Mouse (Mus musculus) ZHBTc4 (cell line): ENCODE data around the gene Edar.
"Not testable (repeated sequence)": the region's sequence is repeated elsewhere in the genome, so short reads cannot be mapped to it uniquely, and the experiment has no call there.

Experiments used
- DNase-seq: peaks from one replicate; pipeline ENCODE4 v3.0.0-alpha.2; 2011; ENCODE audit warnings: low read depth, low spot score

The Edar gene

GRCm38 (mm10) chr10:58675533-58675932, at the start of gene Edar:
Edar (minus strand) TSS chr10:58675654.
- DNase-seq = peak; percentile 91

- DNase-seq = not testable (repeated sequence)
These were observed 42.7 kb upstream of the Edar start, which contains the start of gene Gm17542 for GRCm38 (mm10) chr10:58718110-58718509. Gm17542 (minus strand) TSS chr10:58718210.

- DNase-seq = no peak
These were observed 39.3 kb upstream of the Edar start for GRCm38 (mm10) chr10:58714789-58715148.

- DNase-seq = peak; percentile 16
These were observed 38.7 kb upstream of the Edar start for GRCm38 (mm10) chr10:58713855-58714788.

GRCm38 (mm10) chr10:58713225-58713624, 37.8 kb upstream of the Edar start:
- DNase-seq = no peak

GRCm38 (mm10) chr10:58709021-58709420, 33.6 kb upstream of the Edar start:
- no peak for DNase-seq

- DNase-seq = no peak
These were observed 25.1 kb upstream of the Edar start for GRCm38 (mm10) chr10:58700578-58700977.

DNA sequence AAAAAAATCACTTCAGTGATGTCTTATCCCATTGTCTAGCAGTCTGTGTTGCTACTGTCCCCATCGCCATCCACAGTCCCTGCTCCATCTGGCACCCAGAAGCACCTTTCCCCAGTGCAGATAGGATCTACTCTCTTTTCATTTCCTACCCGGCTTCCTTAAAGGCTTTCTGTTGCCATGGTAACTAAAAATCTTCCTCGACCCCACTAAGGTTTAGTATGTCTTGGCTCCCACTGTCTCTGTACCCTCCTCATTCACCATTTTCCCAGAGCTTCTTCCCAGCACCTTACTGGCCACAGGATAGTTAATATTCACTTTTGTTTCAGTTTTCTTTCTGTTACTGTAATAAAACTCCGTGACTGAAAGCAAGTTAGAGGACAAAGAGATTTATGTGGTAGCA, 24.7 kb upstream of the Edar start:
- no peak for DNase-seq

DNA sequence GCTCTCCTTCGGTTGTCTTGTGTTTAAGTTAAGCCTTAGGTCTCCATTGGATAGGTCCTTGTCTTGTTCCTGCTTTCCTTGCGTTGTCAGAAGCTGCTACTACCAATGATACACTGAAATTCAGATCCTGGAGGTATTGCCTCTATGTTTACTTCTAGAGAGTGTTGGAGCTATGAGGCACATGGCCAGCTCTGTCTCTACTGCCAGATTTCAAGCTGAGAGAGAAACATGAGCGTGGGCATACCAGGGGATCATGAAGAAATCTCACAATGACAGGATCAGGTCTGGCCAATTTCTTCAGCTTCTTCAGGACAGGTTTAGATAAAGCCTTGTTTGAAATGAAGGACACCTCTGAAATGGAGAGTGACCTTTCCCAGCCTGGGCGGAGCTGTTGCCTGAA, 23.5 kb upstream of the Edar start:
- no peak for DNase-seq

GRCm38 (mm10) chr10:58691051-58691450, 15.6 kb upstream of the Edar start:
- DNase-seq = peak; percentile 29

- DNase-seq = no peak
These were observed 3.8 kb upstream of the Edar start for GRCm38 (mm10) chr10:58679298-58679697.

DNA sequence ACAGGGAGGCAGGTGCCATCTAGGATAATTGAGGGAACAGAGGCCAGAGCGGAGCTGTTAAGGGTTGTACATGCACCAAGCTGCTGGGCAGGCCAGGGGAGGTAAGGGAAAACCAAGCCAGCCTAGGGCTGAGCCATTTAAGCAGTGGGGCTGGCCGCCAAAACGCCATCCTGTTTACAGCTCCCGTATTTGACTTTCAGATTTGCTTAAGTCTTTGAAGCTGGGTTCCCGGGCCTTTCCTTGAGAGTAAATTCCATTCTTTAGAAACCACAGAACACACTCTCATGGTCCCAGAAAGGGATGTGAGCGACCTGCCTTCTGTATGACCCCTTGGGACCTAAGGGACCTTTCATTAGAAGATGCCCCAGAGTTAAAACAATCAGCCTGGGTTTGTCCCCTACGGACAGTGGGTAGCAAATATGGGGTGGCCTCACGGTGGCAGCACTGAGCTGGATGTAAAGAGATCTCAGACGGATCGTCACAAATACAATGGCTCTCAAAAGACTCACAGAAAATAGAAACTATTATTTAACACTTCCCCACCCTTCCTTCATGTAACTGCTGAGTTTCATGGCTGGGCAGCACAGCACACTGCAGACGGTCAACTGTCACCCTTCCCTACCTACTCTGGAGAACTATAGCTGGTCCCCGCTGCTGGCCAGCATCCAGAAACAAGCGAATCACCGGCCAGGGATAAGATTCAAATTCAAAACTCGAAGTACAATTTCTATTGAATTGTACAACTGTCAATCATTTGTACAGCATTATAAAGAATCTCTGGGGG, 2.0 kb downstream of the Edar start:
- peak; percentile 81 for DNase-seq

DNA sequence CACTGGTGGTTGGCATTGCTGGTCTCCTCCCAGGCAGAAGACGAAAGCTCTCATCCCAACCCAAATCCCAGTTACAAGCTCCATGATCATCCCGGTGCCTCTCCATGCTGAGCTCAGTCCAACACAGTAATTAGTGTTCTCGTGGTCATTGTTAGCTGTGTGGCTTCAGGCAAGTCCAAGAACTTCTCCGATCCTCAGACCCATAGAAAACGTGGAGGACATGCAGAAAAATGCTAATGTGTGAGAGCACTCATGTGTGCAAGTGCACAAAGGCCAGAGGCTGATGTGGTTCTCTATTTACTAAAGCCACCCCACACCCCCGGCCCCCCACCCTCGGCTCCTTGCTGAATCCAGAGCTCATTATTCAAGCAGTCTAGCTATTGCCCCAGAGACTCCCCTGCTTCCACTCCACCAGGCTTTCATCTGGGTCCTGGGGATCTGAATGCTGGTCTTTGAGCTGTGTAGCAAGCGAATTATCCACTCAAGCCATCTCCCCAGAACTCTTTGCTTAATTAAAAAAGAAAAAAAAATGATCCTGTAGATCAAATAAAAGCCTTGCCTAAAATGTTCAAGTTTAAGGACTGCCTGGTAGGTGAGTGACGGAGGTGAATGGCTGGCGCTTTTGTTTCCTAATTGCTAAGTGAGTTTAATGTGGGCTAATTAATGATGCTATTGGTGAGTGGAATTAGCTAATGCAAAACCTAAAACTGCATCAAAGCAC, 2.7 kb downstream of the Edar start:
- no peak for DNase-seq

GRCm38 (mm10) chr10:58663868-58664267, 11.6 kb downstream of the Edar start:
- DNase-seq = no peak

GRCm38 (mm10) chr10:58663417-58663816, 12.0 kb downstream of the Edar start:
- no peak for DNase-seq

DNA sequence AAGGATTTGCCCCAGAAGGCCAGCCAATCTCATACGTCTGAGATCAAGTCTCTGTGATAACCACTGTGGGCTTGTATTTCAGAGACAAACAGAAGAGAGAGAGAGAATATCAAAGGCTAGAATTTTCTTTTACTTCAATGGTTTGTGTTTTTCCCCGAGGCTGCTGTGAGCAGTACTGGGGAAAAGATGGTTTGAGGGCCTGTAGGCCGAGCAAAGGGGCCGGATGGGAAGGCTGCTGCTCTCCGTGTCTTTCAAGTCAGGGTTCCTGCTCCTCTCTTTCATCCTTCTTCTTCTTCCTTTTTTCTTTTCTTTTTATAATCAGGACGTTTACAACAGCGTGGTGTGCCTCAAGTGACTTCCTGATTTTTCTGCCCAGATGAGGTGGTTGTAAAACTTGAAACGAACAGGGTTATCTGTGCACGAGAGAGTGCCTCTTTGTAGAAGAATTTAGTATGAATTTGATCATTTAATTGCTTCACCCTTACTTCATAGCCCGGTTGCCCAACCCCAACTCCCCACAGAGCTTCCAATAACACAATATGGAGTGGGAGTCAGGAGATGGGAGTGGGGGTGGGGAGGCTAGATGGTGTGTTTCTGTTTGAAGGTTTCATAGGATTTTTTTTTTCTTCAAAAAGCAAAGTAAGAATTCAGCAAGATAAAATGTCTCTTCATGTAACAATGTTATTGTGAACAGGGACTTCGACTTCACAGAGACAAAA, 16.0 kb downstream of the Edar start:
- DNase-seq = no peak

DNA sequence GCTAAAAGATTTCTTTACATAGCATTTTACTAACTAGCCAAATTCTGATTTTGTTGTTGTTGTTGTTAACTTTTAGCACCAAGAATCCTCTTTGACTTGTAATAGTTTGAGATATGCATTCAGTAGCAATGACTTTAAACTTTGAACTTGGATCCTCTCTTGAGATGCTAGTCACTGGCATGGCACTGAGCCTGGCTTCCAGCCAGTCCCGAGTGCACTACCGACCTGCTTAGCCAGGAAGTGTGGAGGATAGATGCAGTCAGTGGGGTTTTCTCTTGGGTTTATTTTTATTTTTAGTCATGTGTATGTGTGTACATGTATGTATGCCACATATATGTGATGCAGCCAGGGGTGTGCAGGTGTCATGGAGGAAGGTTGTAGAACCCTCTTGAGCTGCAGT, 17.7 kb downstream of the Edar start:
- no peak for DNase-seq

DNA sequence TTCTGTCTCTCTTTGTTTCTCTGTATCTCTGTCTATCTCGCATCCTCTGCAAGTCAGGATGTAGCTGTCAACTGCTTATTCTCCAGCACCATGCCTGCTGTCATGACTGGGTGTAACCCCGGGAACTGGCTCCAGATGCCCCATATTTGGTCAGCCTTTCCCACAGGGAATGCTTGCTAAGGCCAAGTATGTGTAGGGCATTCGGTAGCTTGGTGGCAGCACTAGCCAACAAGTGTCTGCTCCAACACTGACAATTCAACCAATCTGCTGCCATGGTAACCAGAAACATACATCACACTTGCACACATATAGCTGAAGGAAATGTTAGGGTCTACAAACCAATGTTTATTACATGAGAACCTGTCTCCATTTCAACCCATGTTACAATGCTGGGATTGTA, 21.8 kb downstream of the Edar start:
- no peak for DNase-seq

DNA sequence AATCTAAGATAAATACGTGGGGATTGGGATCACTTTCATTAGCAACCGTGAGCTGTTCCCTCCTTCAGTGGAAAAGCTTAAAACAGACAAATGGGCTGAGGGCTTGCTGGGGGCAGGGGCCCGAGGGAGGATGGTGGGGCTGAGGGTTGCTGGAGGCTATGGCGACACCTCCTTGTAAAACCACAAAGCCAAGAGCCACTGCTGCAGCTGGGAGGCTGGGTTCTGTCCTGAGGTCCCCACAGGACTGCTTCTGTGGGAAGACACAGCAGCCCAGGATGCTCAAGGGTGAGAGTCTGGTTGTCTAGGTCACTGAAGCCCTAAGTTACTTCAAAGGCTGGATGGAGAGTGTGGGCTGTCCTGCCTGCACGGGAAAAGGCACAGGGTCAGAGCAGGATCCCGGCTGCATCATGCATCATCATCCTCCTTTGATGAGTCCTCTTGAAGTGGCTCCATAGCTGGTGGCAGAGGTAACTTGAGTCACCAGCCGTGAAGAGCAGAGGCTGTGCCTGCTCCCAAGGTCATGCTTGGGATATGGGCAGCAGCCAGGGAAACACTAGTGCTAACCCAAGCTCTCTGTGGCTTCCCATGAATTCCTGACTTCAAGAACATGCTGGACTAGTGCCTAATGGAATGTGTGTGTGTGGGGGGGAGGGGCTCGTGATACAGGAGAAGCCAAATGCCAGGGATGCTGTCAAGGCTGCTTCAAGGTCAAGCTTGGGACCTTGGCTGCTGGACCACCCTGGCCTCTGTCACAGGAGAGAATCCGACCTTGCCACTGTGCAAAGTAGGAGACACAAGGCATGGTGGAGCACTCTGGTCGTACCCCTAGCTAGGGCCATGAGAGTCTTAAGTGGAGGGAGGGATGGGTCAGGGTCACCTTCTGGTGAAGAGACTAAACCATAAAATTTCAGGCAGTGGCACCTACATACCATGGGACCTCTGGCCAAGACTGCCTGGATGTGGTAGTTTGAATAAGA, 22.7 kb downstream of the Edar start:
- peak; percentile 52 for DNase-seq

GRCm38 (mm10) chr10:58652045-58652417, 23.4 kb downstream of the Edar start:
- no peak for DNase-seq
